Mouse (Mus musculus): Measurements from ENCODE around the gene Brf1. TPM values are rescaled to one million over a fixed set of nuclear protein-coding genes. Genes with fewer than 3 reads are reported as not detected.

Gene Brf1
- polyA plus RNA-seq, 1 experiment from 2014 or later = 53.8 TPM

DNA sequence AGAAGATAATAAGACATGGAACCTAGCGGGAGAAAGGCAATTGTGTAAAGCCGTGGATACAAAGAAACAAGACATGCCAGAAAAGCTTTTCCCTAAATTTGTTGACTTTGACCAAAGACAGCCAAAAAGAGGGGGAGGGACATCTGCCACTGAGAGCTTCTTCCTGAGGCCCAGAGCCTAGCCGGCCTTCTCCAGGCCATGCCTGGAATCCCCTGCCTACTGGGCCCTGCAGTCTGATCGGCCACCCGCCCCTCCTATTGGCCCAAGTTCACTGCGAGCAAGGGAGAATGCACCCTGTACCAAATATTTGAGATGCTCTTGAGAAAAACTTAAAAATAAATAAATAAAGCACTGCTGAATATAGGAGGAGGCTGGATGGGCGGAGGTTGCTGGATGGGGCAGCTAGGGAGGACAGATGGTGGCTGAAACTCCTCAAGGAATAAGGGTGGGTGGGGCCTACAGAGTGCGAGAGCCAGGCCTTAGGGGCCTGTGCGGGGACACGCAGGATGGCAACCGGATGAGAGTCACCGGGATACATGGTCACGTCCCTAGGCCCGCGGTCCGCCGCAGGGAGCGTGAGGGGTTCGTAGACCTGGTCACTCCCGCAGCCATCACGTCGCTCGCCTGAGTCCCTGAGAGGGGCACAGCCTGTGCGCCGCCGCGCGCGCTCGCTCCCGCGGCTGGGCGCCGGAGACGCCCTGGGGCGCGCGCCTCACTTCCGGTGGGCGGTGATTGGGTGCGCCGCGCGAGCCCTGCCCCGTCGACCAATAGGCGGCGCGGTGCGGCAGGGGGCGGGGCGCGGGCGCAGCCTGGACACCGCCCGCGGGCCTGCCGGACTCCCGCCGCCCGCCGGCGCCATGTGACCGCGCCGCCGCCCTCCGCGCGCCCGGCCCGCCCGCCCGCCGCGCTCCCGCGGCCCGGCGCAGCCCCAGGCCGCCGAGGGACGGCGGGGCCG lies 13.4 kb upstream of the Brf1 start, which contains the start of gene Pacs2:
Gene Pacs2 (plus strand): TSS at position 905 of the 955 bp plus-strand sequence.
- Histone ChIP-seq H3K36me3 (ENCODE audit: control insufficient read depth, insufficient read depth, low read length) (no peaks in the 10 kb centered on the region), H3K27ac (ENCODE audit: low read depth) (peak within 1 kb of the TSS; percentile 88), H3K9ac (ENCODE audit: low read length) (peak within 1 kb of the TSS; percentile 81), H3K4me1 (replicated peaks; ENCODE audit: control insufficient read depth, insufficient read depth, low read length) (peaks cover 18% of the 10 kb centered on the region), H3K27me3 (replicated peaks; ENCODE audit: control insufficient read depth, insufficient read depth, low read length) (no peaks in the 10 kb centered on the region), H3K4me3 (ENCODE audit: low read depth, low read length) (peak within 1 kb of the TSS; percentile 91), H3K9me3 (ENCODE audit: control insufficient read depth, low read length) (no peaks in the 10 kb centered on the region), H3K4me2 (ENCODE audit: low read length) (peak within 1 kb of the TSS; percentile 74)
- DNase-seq (ENCODE audit: low spot score) (peak; percentile 93), ATAC-seq (replicated peaks; ENCODE audit: low FRiP score, low TSS enrichment, low read depth) (peak; percentile 95)
- 3% methylated on average over 58 of the region's 85 CpGs for WGBS

DNA sequence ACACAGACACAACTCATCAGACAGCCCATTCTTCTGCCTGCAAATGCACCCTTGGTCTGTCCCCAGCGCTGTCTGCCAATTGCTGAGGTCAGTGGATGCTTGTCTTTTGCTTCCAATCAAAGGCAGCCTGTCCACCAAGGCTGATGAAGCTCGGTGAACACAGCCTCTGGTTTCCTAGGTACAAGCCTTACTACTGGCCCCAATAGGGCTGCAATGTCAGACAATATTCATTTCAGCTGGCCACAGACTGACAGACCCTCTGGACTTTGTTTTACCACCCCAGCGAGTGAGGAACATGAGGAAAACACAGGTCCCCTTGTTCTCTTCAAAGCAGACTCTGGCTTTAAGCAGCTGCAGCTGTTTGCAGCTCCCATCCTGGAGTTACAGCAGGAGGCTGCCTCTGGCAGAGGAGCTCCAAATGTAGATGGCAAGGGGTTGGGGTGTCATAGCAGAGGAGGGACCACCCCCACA lies 12.6 kb upstream of the Brf1 start:
- Histone ChIP-seq H3K36me3 (ENCODE audit: control insufficient read depth, insufficient read depth, low read length) (no peaks in the 10 kb centered on the region), H3K9ac (ENCODE audit: low read length) (0 out of 2 replicates have a peak overlapping the region, but pooled peaks have one; percentile 25), H3K4me1 (replicated peaks; ENCODE audit: control insufficient read depth, insufficient read depth, low read length) (peaks cover 18% of the 10 kb centered on the region), H3K9me3 (ENCODE audit: control insufficient read depth, low read length) (no peaks in the 10 kb centered on the region), H3K4me2 (ENCODE audit: low read length) (peak overlapping the region; percentile 74), H3K27me3 (replicated peaks; ENCODE audit: control insufficient read depth, insufficient read depth, low read length) (no peaks in the 10 kb centered on the region), H3K4me3 (ENCODE audit: low read depth, low read length) (no peak overlapping the region), H3K27ac (ENCODE audit: low read depth) (peak overlapping the region; percentile 88)
- WGBS = 58% methylated on average over 3 of the region's 3 CpGs
- no peak for ATAC-seq (replicated peaks; ENCODE audit: low FRiP score, low TSS enrichment, low read depth)
- peak; percentile 61 for DNase-seq (ENCODE audit: low spot score)

DNA sequence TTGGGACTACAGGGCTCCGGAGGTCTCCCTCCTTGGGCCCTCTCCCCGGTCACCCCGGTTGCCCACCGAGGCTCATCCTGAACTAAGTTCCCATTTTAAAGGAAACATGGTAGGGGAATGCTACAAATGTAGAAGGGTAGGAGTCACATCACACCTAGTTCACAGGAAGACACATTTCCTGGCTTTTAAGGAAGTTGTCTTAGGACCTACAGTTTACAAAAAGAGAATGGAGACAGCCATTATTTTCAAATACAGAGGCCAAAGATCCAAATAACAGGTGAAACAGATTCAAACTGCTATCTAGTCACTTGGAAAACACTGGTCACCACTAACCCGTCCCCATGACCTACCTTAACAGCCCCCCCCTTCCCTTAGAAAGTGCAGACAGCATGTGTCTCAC lies 11.9 kb upstream of the Brf1 start:
- Histone ChIP-seq H3K27ac (ENCODE audit: low read depth) (peak overlapping the region; percentile 88), H3K9me3 (ENCODE audit: control insufficient read depth, low read length) (no peaks in the 10 kb centered on the region), H3K27me3 (replicated peaks; ENCODE audit: control insufficient read depth, insufficient read depth, low read length) (no peaks in the 10 kb centered on the region), H3K9ac (ENCODE audit: low read length) (no peak overlapping the region), H3K4me2 (ENCODE audit: low read length) (no peak overlapping the region), H3K4me3 (ENCODE audit: low read depth, low read length) (no peak overlapping the region), H3K36me3 (ENCODE audit: control insufficient read depth, insufficient read depth, low read length) (no peaks in the 10 kb centered on the region), H3K4me1 (replicated peaks; ENCODE audit: control insufficient read depth, insufficient read depth, low read length) (peaks cover 18% of the 10 kb centered on the region)
- WGBS = 84% methylated on average over 5 of the region's 5 CpGs
- no peak for ATAC-seq (replicated peaks; ENCODE audit: low FRiP score, low TSS enrichment, low read depth)
- no peak for DNase-seq (ENCODE audit: low spot score)

DNA sequence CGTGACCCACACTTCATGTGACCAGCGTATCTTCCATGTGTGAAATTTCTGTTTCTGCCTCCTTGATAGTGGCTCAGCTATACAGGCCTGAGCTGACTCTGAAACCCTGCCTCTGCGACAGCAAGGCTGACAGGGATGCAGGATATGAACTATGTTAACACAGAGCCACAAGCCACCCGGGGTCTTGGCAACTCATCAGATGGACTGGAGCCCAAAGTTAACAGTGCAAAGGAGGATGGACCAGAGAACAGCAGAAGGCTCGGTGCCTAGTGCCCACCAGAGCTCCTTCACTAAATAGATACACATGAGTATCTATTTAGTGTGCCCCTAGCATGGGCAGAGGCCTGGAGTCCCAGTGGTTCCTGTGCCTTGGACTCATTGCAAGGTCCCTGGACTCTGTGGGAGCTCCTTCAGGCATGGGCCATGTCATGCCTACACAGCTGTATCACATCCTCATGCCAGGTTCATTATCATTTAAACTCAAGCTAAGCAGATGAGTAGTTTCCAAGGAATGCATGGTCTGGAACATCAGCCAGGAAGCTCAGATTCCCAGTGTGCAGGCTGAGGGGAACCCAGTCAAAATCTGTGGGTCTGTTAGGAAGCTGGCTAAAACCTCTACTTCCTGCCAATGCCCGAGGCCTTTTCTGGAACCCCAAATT lies 11.3 kb upstream of the Brf1 start:
- Histone ChIP-seq H3K9me3 (ENCODE audit: control insufficient read depth, low read length) (no peaks in the 10 kb centered on the region), H3K4me1 (replicated peaks; ENCODE audit: control insufficient read depth, insufficient read depth, low read length) (peaks cover 18% of the 10 kb centered on the region), H3K36me3 (ENCODE audit: control insufficient read depth, insufficient read depth, low read length) (no peaks in the 10 kb centered on the region), H3K27me3 (replicated peaks; ENCODE audit: control insufficient read depth, insufficient read depth, low read length) (no peaks in the 10 kb centered on the region), H3K27ac (ENCODE audit: low read depth) (no peak overlapping the region), H3K4me2 (ENCODE audit: low read length) (no peak overlapping the region), H3K4me3 (ENCODE audit: low read depth, low read length) (no peak overlapping the region), H3K9ac (ENCODE audit: low read length) (no peak overlapping the region)
- WGBS = 89% methylated on average over 6 of the region's 6 CpGs
- DNase-seq (ENCODE audit: low spot score) (no peak), ATAC-seq (replicated peaks; ENCODE audit: low FRiP score, low TSS enrichment, low read depth) (no peak)

DNA sequence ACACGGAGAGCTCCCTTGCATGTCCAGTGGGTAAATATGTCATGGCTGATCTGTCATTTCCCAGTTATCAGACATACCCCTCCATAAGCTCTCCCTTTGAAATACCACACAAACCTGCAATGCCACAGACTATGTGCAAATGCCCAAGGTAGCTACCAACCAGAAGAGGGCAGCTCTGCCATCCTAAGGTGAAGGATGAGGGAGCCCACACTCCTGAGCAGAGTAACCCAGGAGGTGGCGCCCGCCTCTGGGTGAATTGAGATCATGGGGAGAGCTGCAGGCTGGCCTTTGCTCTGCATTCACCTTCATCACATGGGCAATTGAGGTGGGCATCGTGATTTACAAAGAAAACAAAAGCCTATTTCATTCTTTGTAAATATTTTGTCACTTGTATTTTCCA lies 4.5 kb upstream of the Brf1 start:
- WGBS = 32% methylated on average over 4 of the region's 4 CpGs
- Histone ChIP-seq H3K4me1 (replicated peaks; ENCODE audit: control insufficient read depth, insufficient read depth, low read length) (no peaks in the 10 kb centered on the region; the same call in 1 of the 2 replicates), H3K9me3 (ENCODE audit: control insufficient read depth, low read length) (no peaks in the 10 kb centered on the region), H3K27me3 (replicated peaks; ENCODE audit: control insufficient read depth, insufficient read depth, low read length) (no peaks in the 10 kb centered on the region), H3K9ac (ENCODE audit: low read length) (no peak overlapping the region), H3K27ac (ENCODE audit: low read depth) (no peak overlapping the region), H3K36me3 (ENCODE audit: control insufficient read depth, insufficient read depth, low read length) (no peaks in the 10 kb centered on the region), H3K4me3 (ENCODE audit: low read depth, low read length) (no peak overlapping the region), H3K4me2 (ENCODE audit: low read length) (no peak overlapping the region)
- ATAC-seq (replicated peaks; ENCODE audit: low FRiP score, low TSS enrichment, low read depth) = no peak
- no peak for DNase-seq (ENCODE audit: low spot score)

DNA sequence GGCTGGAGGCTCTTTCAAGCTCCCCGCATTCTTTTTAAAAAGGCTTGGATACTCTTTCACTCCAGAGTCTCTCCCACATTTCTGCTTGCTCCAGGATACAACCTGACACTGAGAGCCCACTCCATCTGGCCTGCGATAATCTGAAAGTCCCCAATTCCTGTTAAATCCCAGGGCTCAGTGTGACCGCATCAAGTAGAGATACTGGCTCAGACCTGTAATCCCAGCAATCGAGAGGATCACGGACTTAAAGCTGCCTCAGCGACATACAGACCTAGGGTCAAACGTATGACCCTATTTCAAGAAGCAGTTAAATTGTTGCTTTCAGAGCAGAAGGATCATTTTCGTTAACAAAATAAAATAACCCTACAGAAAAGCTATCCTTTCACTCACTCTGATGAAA lies 3.5 kb upstream of the Brf1 start:
- Histone ChIP-seq H3K9ac (ENCODE audit: low read length) (no peak overlapping the region), H3K9me3 (ENCODE audit: control insufficient read depth, low read length) (no peaks in the 10 kb centered on the region), H3K27ac (ENCODE audit: low read depth) (no peak overlapping the region), H3K36me3 (ENCODE audit: control insufficient read depth, insufficient read depth, low read length) (no peaks in the 10 kb centered on the region), H3K4me2 (ENCODE audit: low read length) (no peak overlapping the region), H3K27me3 (replicated peaks; ENCODE audit: control insufficient read depth, insufficient read depth, low read length) (no peaks in the 10 kb centered on the region), H3K4me3 (ENCODE audit: low read depth, low read length) (no peak overlapping the region), H3K4me1 (replicated peaks; ENCODE audit: control insufficient read depth, insufficient read depth, low read length) (peaks cover 7% of the 10 kb centered on the region)
- DNase-seq (ENCODE audit: low spot score) (no peak), ATAC-seq (replicated peaks; ENCODE audit: low FRiP score, low TSS enrichment, low read depth) (no peak)
- 82% methylated on average over 8 of the region's 8 CpGs for WGBS

DNA sequence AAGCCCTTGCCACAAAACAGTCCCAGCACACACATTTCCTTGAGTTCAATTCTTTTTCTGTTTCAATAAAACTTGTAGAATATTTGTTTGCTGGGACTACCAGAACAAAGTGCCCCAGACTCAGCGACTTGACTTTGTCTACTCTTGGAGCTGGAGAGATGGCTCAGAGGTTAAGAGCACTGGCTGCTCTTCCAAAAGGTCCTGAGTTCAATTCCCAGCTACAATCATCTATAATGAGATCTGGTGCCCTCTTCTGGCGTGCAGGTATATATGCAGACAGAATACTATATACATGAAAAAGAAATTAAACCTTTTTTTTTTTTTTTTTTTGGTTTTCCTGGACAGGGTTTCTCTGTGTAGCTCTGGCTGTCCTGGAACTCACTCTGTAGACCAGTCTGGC lies 2.2 kb upstream of the Brf1 start:
- H3K9me3 ChIP-seq (ENCODE audit: control insufficient read depth, low read length) = no peaks in the 10 kb centered on the region

DNA sequence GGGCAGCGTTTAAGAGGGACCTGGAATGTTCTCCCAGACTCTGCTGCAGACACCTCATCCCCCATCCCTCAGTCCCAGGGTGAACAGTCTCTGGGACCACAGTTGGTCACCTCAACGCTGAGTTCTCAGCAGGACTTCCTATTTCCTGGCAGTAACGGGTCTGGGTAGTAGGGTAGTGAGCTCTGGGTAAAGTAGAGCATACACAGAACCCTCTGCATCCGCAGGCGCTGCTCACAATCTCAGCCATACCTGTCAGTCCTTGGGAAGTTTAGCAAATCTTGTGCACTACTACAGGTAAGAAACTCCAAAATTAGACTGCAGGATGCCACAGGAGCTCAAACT lies 600 bp upstream of the Brf1 start:
- DNase-seq (ENCODE audit: low spot score) = no peak
- H3K36me3 ChIP-seq (ENCODE audit: control insufficient read depth, insufficient read depth, low read length) = no peaks in the 10 kb centered on the region
- H3K27me3 ChIP-seq (replicated peaks; ENCODE audit: control insufficient read depth, insufficient read depth, low read length) = no peaks in the 10 kb centered on the region
- H3K4me1 ChIP-seq (replicated peaks; ENCODE audit: control insufficient read depth, insufficient read depth, low read length) = peaks cover 16% of the 10 kb centered on the region
- peak overlapping the region; percentile 49 for H3K9ac ChIP-seq (ENCODE audit: low read length)
- ATAC-seq (replicated peaks; ENCODE audit: low FRiP score, low TSS enrichment, low read depth) = no peak
- peak overlapping the region; percentile 31 for H3K4me3 ChIP-seq (ENCODE audit: low read depth, low read length)
- peak overlapping the region; percentile 54 for H3K4me2 ChIP-seq (ENCODE audit: low read length)
- no peaks in the 10 kb centered on the region for H3K9me3 ChIP-seq (ENCODE audit: control insufficient read depth, low read length)
- 3% methylated on average over 5 of the region's 5 CpGs for WGBS
- H3K27ac ChIP-seq (ENCODE audit: low read depth) = peak overlapping the region; percentile 95

More for the DNA sequence above, 2.2 kb upstream of the Brf1 start:
- no peak overlapping the region for H3K9ac ChIP-seq (ENCODE audit: low read length)
- no peaks in the 10 kb centered on the region for H3K36me3 ChIP-seq (ENCODE audit: control insufficient read depth, insufficient read depth, low read length)
- H3K27me3 ChIP-seq (replicated peaks; ENCODE audit: control insufficient read depth, insufficient read depth, low read length) = no peaks in the 10 kb centered on the region
- no peak for ATAC-seq (replicated peaks; ENCODE audit: low FRiP score, low TSS enrichment, low read depth)
- no peak overlapping the region for H3K4me3 ChIP-seq (ENCODE audit: low read depth, low read length)
- no peak overlapping the region for H3K27ac ChIP-seq (ENCODE audit: low read depth)
- DNase-seq (ENCODE audit: low spot score) = no peak
- no peak overlapping the region for H3K4me2 ChIP-seq (ENCODE audit: low read length)
- H3K4me1 ChIP-seq (replicated peaks; ENCODE audit: control insufficient read depth, insufficient read depth, low read length) = peaks cover 16% of the 10 kb centered on the region
- 40% methylated on average over 2 of the region's 2 CpGs for WGBS

Data from intestine, embryonic 14.5 days (tissue).